Mouse (Mus musculus) layer of hippocampus, adult 18-20 months (tissue): Measurements from ENCODE around the gene Prr36. TPM values are rescaled to one million over a fixed set of nuclear protein-coding genes. Genes with fewer than 3 reads are reported as not detected.

Experiments
- DNase-seq, 2 experiments: peaks; one replicate each; pipeline ENCODE4 v3.0.0; 2022; ENCODE audit warnings: low spot score in 2 of 2
- total RNA-seq, 2 experiments: library from RNA; stranded (reverse); gene quantifications; 2 replicates each; pipeline ENCODE4 v1.2.3; 2021

Gene Prr36
- total RNA-seq, 2 experiments from 2014 or later = 38.4 to 41.3 TPM

DNA sequence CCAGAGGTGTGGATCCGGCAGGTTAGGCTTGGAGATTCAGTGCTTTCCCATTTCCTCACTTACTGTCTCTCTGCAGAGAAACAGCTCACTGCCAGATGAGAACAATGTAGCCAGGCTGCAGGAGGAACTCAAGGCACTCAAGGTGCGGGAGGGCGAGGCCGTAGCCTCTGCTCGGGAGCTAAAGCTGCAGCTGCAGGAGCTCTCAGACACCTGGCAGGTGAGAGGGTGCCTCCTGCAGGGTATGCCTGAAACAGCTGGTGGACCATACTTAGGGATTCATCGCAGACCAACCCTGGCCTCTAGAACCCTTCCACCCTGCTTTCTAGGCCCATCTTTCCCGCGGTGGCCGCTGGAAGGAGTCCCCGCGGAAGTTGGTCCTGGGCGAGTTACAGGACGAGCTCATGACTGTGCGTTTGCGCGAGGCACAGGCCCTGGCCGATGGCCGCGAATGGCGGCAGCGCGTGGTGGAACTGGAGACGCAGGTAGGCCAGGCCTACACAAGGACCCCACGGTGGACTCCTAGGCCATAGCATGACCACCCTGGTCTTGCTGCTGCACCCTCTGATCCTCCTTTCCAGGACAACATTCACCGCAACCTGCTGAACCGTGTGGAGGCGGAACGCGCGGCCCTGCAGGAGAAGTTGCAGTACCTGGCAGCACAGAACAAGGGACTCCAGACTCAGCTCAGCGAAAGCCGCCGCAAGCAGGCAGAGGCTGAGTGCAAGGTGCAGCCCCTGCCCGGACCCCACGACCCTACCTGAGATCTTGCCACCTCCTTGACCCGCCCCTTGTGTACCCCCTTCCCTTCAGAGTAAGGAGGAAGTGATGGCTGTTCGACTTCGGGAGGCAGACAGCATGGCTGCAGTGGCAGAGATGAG is 11.8 kb downstream of the Prr36 start:
- no peak for DNase-seq

DNA sequence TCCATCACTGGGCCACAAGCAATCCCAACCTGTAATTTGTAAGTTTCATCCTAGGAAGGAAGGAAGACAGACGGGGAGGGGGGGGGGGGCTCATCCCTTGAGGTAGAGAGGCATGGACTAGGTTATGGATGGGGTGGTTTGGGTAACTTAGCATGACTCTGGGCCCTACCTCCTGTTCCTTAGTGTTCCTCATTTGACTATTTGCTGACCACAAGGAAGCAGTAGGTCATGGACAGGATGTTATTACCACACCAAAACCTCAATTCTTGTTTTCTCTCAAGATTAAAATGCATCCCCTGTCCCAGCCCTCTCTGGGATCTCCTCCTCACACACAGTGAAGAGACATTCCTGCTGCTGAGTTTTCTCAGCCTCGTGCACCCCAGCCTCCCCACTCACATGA is 15.9 kb downstream of the Prr36 start:
- no peak for DNase-seq

- DNase-seq = no peak
These were observed 23.7 kb downstream of the Prr36 start for GRCm38 (mm10) chr8:4193588-4193894.

- DNase-seq = peak; percentile 80 to 93
These were observed 24.3 kb downstream of the Prr36 start for GRCm38 (mm10) chr8:4192807-4193587.

- peak in 1 of 2 experiments; percentile 62 for DNase-seq
These were observed 25.0 kb downstream of the Prr36 start for GRCm38 (mm10) chr8:4192305-4192704.

DNA sequence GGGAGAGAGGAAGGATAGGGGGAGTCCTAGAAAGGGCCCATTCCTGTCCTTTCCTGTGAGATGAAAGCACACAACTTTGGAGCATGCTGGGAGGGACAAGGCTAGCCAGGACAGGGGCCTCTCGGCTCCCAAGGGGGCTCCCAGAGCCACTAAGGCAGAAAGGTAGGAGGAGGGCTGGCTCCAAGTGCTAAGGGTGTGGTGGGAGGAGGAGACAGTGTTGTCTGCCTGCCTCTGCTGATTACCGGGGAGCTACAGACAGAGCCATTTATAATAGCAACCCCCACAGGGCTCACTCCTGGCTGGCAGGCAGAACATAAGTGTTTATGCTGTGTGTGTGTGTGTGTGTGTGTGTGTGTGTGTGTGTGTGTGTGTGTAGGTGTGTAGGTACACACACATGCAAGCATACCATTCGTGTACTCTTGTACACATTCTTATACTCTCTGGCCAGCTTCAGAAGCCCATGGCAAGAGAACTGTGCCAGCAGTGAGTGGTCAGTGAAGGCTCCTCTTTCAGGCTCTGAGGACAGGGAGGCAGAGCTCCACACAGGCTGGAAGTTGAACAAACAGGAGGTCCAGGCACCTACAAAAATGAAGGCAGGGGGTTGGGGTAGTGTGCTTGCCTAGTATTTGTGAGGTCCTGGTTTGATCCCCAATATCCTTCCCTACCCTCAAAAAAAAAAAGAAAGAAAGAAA is 28.1 kb downstream of the Prr36 start:
- DNase-seq = no peak

DNA sequence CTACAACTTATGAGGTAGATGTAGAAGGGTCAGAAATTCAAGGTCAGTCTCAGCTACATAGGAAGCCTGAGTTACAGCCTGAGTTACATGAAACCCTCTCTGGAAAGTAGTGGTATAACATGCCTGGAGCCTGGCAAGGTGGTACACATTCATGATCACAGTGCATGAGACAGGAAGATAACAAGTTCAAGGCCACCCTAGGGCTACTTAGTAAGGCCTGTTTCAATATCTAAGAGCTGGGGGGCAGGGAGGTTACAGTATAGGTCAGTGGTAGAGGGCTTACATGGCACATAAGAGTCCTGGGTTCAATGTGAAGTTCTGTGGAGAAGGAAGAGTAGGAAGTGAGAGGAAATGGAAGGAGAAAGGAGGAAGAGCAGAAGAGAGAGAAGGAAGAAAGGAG is 28.7 kb downstream of the Prr36 start:
- no peak for DNase-seq

DNA sequence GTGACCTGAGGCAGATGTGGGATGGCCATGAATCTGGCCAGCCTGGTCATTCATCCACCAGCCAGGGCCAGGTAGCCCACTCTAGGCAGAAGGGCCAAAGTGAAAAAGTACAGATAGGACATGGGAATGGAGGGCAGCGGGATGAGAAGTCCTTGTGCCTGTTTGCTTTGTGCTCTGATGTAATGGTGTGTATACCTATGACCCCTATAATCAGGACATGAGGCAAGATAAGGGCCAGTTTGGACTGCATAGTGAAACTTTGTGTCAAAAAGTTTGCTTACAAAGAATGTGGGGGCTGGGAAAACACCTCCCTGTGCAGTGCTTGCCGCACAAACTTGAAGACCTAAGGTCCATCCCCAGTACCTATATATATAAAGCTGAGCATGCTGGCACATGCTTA is 31.1 kb downstream of the Prr36 start:
- DNase-seq = no peak

DNA sequence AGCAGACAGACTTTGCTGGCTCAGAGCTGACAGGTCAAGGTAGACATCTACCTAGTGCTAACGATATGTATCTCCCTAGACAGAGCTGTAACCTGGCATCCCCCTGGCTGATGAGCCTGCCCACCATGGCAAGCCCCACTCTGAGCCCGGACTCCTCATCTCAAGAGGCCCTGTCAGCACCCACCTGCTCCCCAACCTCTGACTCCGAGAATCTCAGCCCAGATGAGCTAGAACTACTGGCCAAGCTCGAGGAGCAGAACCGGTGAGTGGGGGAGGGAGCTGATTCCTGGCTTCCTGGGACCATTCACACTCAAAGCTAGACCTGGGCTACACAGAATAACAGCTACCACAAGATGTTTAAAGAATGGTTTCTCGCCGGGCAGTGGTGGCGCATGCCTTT is 33.9 kb downstream of the Prr36 start:
- DNase-seq = no peak

DNA sequence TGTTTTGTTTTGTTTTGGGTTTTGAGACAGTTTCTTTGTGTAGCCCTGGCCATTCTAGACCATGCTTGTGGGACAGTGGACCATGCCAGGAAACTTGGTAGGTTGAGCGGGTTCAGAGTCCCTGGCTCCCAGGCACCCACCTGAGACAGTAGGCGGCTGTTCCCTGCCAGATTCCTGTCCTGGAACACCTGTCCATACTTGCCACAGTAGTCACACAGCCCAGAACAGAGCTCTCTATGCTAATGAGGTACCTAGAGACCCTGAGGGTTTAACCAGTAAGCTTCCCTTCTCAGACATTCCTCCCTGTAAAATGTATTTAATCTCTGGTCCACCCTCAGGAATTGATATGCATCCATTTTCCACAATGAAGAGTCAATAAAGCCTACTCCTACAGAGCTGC is 43.2 kb downstream of the Prr36 start:
- DNase-seq = no peak

DNA sequence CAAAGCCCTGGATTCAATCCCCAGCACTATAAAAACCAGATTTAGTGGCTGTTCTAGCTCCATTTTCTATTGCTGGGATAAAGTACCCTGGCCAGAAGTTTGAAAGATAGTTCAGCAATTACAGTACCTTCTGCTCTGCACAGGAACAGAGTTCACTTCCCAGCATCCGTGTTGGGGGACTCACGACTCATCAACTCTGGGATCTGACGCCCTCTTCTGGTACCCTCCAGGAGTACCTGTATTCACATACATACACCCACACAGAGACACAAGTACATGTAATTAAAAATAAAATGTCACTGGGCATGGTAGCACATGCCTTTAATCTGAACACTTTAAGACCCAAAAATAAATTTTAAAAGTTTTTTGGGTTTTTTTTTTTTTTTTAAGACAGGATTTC is 44.8 kb downstream of the Prr36 start:
- DNase-seq = no peak

GRCm38 (mm10) chr8:4167918-4168317 is 49.3 kb downstream of the Prr36 start:
- DNase-seq = no peak

DNA sequence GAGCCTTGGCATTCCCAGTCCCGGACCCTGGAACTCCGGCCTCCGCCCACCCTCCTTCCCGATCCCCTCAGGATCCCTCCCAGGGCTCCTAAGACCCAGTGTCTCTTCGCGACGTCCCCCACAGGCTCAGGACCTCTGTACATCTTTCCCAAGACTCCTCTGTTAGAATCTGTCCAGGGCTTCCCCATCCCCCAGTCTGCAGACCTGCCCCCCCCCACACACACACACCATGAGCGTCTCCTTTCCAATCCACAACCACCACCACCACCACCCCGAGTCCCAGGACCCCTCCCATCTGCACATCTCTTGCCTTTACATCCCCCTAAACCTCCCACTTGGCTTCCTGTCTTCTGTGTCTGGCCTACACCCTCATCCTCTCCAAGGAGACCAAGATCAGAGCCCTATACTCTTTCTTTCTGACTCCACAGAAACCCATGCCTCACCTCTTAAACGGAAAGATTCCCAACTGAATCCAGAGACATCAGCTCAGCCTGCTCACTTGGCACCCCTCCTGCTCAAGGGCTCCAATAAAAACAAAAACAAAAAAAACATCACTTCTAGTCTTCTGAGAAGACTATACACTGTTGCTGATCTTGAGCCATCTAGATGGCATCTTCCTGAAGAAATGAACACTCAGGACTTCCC is 50.3 kb downstream of the Prr36 start:
- no peak for DNase-seq

- peak; percentile 98 to 100 for DNase-seq
These were observed 51.2 kb downstream of the Prr36 start, which contains the start of gene Evi5l for GRCm38 (mm10) chr8:4165852-4166751. TSS of gene Evi5l (plus strand) at chr8:4166567.

DNA sequence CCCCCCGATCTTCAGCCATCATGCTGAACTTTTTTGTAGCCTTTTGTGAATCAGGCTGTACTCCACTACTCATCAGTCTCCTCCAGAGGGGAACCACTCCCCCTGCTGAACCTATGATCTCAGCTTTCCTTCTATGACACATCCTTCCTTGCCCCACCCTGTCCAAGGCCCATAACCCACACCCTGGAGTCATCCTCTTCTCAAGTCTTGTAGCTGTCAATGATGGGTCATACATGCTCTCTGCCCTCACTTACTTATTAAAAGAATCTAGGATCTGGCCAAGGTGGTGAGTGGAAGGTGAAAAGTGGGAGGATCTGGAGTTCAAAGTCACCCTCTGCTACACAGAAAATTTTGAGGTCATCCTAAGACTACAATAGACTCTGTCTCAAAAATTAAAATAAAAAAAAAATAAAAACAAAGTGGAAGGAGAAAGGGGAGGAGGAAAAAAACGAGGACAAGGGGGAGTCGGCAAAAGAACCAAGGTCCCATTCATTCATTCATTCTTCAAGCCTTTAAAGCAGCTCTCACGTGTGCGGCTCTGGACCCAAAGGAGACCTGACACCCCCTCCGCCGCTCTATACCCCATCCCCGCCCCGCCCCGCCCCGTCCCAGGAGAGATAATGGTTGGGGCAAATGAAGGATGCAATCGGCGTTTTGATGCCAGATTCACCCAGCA is 51.9 kb downstream of the Prr36 start:
- no peak for DNase-seq

GRCm38 (mm10) chr8:4162786-4163185 is 54.5 kb downstream of the Prr36 start:
- no peak for DNase-seq
